Mouse (Mus musculus) lung, postnatal 10 days (tissue): ENCODE data around the gene 9430038I01Rik.

Source experiments
- DNase-seq: peaks from one replicate; pipeline ENCODE4 v3.0.0; 2021

9430038I01Rik gene

GRCm38 (mm10) chr7:137365056-137365455, 45.5 kb downstream of the 9430038I01Rik start:
- DNase-seq, result no peak

DNA sequence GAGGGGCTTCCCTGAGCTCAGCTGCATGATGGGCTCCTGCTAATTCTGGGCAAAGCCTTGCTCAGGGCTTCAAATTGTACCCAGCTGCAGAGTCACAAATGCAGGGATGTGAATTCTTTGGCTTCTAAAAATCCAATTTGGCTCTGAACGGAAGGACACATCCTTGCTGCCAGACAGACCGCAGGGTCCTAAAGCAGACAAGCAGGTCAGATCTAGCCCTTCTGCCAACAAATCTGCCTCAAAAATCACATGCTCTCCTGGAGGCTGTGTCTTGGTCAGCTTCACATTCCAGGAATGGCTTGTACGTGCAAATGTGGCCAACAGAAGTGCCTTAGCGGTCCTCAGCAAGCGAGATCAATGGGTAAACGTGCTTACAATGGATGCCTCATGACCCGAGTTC, 46.0 kb downstream of the 9430038I01Rik start:
- DNase-seq, result no peak

- DNase-seq, result peak; percentile 19
These were observed 63.7 kb downstream of the 9430038I01Rik start for GRCm38 (mm10) chr7:137346860-137347259.

DNA sequence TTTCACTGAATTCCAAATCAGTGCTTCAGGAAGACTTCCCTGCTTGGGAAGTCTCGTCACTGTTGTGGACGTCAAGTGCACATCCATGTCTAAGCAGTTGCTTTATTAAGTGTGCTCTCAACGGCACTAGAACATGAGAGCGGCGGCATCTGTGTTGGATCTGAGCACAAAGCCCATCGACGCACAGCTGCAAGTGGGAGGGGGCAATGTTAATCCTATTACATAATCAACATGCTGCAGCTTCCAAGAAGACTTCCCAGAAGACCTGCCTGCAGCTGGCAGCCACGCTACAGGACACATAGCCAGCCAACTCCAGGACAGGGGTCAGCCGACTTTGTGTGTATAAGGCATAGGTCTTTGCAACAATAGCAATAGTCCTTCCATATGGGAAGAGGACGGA, 64.5 kb downstream of the 9430038I01Rik start:
- peak; percentile 35 for DNase-seq

- DNase-seq, result no peak
These were observed 76.6 kb downstream of the 9430038I01Rik start for GRCm38 (mm10) chr7:137333951-137334350.
